Mouse (Mus musculus): ENCODE results near the gene Rbfox3.

The Rbfox3 gene

DNA sequence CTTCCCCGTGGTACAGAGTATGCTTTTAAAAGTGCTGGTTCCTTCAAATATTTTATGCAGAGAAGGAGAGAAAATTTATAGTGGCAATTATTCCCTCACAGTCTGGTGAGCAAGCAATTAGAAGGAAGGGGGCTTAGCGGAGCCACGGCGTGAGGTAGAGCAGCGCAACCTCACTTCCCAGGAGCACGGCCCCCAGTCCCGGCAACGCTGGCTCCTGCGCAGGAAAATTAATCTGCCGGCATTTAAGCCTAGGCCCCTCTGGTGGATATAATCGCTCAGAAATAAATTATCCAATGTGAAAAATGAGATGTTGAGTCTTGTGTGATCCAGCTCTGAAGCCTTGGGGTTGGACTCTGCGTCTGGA lies 422.5 kb downstream of the Rbfox3 start:
- Histone ChIP-seq H3K4me1 (replicated peaks; ENCODE audit: low read depth, low read length) (peaks cover 58% of the 10 kb centered on the region), H3K36me3 (ENCODE audit: insufficient read depth, low read length) (peaks cover 44% of the 10 kb centered on the region), H3K27me3 (ENCODE audit: insufficient read depth, low read length) (peaks cover 11% of the 10 kb centered on the region), H3K4me3 (replicated peaks; ENCODE audit: low read length) (no peak overlapping the region), H3K9me3 (ENCODE audit: low read length) (no peaks in the 10 kb centered on the region)
- TF ChIP-seq POU5F1 (IDR thresholded peaks at IDR 0.05; ENCODE audit: borderline replicate concordance, low read length) (no peak), NANOG (IDR thresholded peaks at IDR 0.05; ENCODE audit: borderline replicate concordance, low read length) (no peak), CTCF (conservative IDR thresholded peaks at IDR 0.05; ENCODE audit: low read length) (no peak)

DNA sequence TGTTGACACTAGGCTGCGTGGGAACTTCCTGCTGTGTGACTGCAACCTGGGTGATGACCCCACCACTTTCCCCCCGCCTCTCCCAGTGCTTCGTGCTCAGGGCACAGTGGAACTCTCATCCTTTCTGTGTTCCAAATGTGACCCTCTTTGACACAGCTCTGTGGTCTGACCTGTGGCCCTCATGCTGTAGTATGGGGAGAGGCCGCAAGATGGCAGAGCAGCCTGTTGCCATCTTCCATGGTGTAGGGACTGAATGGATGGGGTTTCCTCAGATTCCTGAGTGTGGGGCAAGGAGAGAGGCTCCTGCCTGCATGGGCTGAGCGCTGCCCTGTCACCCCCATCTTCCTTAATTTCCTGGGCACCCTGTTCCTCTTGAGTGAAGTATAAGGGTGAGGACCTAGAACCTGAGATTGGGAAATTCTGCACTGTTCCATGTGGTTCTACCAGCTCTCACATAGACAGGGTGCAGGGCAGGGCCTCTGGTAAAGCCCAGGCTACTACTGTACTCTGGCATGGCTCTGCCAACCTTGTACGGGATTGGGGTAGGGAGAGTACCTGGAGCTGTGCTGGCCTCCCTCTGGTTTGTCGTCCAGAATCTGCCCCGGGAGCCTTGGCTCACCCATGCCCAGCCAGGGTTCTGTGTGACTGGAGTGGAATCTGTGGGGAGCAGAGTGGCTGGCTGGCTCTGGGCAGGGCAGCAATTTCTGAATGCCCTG lies 423.0 kb downstream of the Rbfox3 start:
- H3K4me1 ChIP-seq (replicated peaks; ENCODE audit: low read depth, low read length), result peaks cover 64% of the 10 kb centered on the region
- peaks cover 11% of the 10 kb centered on the region for H3K27me3 ChIP-seq (ENCODE audit: insufficient read depth, low read length)
- H3K4me3 ChIP-seq (replicated peaks; ENCODE audit: low read length), result no peak overlapping the region
- peaks cover 49% of the 10 kb centered on the region for H3K36me3 ChIP-seq (ENCODE audit: insufficient read depth, low read length)
- H3K9me3 ChIP-seq (ENCODE audit: low read length), result no peaks in the 10 kb centered on the region
- TF ChIP-seq NANOG (IDR thresholded peaks at IDR 0.05; ENCODE audit: borderline replicate concordance, low read length) (no peak), CTCF (conservative IDR thresholded peaks at IDR 0.05; ENCODE audit: low read length) (peak; percentile 31)

DNA sequence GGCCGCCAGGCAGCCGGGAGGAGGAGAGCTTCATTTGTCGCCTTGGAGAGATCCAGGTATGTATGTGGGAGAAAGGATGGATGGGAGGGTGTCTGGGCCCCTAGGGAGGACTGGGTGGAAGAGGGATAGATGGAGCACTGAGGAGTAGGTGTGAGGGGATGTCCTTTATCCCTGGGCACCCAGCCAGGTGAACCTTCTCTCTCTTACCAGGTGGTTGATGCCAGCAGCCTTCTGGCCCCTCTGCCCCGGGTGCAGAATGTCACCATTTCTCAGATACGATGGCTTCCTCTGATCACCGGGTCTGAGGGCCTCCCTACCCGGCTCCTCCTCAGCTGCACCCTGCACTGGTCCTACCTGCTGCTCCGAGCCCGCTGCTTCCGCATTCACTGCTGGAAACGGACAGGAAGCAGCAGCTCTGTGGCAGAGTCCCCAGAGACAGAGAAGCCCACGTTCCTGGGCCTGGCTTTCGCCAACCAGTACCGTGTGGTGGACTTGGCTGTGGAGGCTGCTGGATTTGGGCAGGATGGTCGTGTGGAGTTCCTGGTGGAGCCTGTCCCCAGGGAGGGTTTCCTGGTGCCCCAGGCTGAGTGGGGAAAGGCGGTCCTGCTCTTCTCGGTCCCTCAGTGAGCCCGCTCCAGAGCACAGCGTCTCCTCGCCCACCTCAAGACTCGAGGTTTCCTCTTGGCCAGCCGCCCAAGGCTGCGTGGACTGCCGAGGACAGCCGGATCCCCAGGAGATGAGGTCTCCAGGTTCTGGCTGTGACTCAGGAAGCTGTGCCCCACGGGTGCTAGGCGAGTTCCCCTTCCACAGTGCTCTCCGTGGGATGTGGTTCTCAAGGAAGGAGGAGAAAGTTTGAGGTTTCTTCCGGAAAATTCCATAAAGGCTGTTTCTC lies 424.3 kb downstream of the Rbfox3 start:
- H3K27me3 ChIP-seq (ENCODE audit: insufficient read depth, low read length), result peaks cover 11% of the 10 kb centered on the region
- H3K36me3 ChIP-seq (ENCODE audit: insufficient read depth, low read length), result peaks cover 61% of the 10 kb centered on the region
- H3K4me1 ChIP-seq (replicated peaks; ENCODE audit: low read depth, low read length), result peaks cover 74% of the 10 kb centered on the region
- H3K9me3 ChIP-seq (ENCODE audit: low read length), result no peaks in the 10 kb centered on the region
- no peak for TF ChIP-seq NANOG (IDR thresholded peaks at IDR 0.05; ENCODE audit: borderline replicate concordance, low read length)
- TF ChIP-seq POU5F1 (IDR thresholded peaks at IDR 0.05; ENCODE audit: borderline replicate concordance, low read length), result no peak
- no peak for TF ChIP-seq CTCF (conservative IDR thresholded peaks at IDR 0.05; ENCODE audit: low read length)
- no peak overlapping the region for H3K4me3 ChIP-seq (replicated peaks; ENCODE audit: low read length)

GRCm38 (mm10) chr11:118486281-118486680 lies 425.1 kb downstream of the Rbfox3 start:
- Histone ChIP-seq H3K36me3 (ENCODE audit: insufficient read depth, low read length) (peaks cover 70% of the 10 kb centered on the region), H3K9me3 (ENCODE audit: low read length) (no peaks in the 10 kb centered on the region), H3K4me1 (replicated peaks; ENCODE audit: low read depth, low read length) (peaks cover 73% of the 10 kb centered on the region), H3K4me3 (replicated peaks; ENCODE audit: low read length) (no peak overlapping the region), H3K27me3 (ENCODE audit: insufficient read depth, low read length) (peaks cover 11% of the 10 kb centered on the region)
- TF ChIP-seq NANOG (IDR thresholded peaks at IDR 0.05; ENCODE audit: borderline replicate concordance, low read length), result no peak
- no peak for TF ChIP-seq POU5F1 (IDR thresholded peaks at IDR 0.05; ENCODE audit: borderline replicate concordance, low read length)
- no peak for TF ChIP-seq CTCF (conservative IDR thresholded peaks at IDR 0.05; ENCODE audit: low read length)

DNA sequence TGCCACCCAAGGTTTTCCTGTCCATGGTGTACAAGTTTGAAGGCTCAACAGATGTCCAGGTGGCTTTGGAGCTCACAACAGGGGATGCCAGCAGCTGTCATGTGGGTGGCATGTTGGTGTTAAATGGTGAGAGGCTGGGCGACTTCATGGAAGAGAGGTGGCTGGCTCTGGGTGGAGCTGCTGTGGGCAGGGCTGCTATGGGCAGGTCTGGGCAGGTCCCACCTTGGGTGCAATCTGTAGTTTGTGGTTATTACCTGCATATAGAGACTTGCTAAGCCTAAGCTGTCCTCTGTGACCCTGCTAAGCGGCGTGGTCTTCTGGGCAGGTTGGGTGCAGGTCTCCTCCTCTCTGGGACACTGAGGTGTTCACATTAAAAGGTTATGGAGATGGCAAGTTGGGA lies 425.6 kb downstream of the Rbfox3 start:
- H3K36me3 ChIP-seq (ENCODE audit: insufficient read depth, low read length), result peaks cover 75% of the 10 kb centered on the region
- H3K9me3 ChIP-seq (ENCODE audit: low read length), result no peaks in the 10 kb centered on the region
- H3K4me3 ChIP-seq (replicated peaks; ENCODE audit: low read length), result no peak overlapping the region
- H3K4me1 ChIP-seq (replicated peaks; ENCODE audit: low read depth, low read length), result peaks cover 70% of the 10 kb centered on the region
- peaks cover 11% of the 10 kb centered on the region for H3K27me3 ChIP-seq (ENCODE audit: insufficient read depth, low read length)
- TF ChIP-seq POU5F1 (IDR thresholded peaks at IDR 0.05; ENCODE audit: borderline replicate concordance, low read length) (no peak), NANOG (IDR thresholded peaks at IDR 0.05; ENCODE audit: borderline replicate concordance, low read length) (no peak), CTCF (conservative IDR thresholded peaks at IDR 0.05; ENCODE audit: low read length) (no peak)

DNA sequence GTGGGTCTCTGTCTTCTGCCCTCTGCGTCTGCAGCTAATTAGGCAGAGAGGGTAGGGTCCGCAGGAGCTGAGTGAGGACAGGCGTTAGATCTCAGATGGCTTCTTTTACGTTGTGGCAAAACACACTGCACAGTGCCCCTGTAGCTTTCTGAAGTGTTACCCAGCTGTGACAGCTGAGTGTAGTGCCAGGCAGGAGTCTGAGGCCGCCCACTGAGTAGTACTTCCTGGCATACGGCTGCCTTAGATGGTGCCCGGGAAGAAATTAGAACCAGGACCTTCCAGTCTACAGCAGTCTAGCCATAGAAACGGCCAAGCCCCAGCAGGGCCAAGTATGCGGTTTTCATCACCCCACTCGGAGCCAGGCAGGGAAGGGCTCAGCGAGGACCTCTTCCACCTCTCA lies 426.1 kb downstream of the Rbfox3 start:
- no peaks in the 10 kb centered on the region for H3K9me3 ChIP-seq (ENCODE audit: low read length)
- peaks cover 66% of the 10 kb centered on the region for H3K4me1 ChIP-seq (replicated peaks; ENCODE audit: low read depth, low read length)
- TF ChIP-seq CTCF (conservative IDR thresholded peaks at IDR 0.05; ENCODE audit: low read length) (no peak), POU5F1 (IDR thresholded peaks at IDR 0.05; ENCODE audit: borderline replicate concordance, low read length) (no peak), NANOG (IDR thresholded peaks at IDR 0.05; ENCODE audit: borderline replicate concordance, low read length) (no peak)
- peaks cover 7% of the 10 kb centered on the region for H3K27me3 ChIP-seq (ENCODE audit: insufficient read depth, low read length)
- no peak overlapping the region for H3K4me3 ChIP-seq (replicated peaks; ENCODE audit: low read length)
- peaks cover 78% of the 10 kb centered on the region for H3K36me3 ChIP-seq (ENCODE audit: insufficient read depth, low read length)

GRCm38 (mm10) chr11:118484169-118484568 lies 427.2 kb downstream of the Rbfox3 start:
- Histone ChIP-seq H3K27me3 (ENCODE audit: insufficient read depth, low read length) (0 out of 2 replicates have a peak, but pooled peaks cover 1% of the 10 kb centered on the region), H3K4me3 (replicated peaks; ENCODE audit: low read length) (no peak overlapping the region), H3K9me3 (ENCODE audit: low read length) (no peaks in the 10 kb centered on the region), H3K4me1 (replicated peaks; ENCODE audit: low read depth, low read length) (peaks cover 65% of the 10 kb centered on the region), H3K36me3 (ENCODE audit: insufficient read depth, low read length) (peaks cover 88% of the 10 kb centered on the region)
- no peak for TF ChIP-seq CTCF (conservative IDR thresholded peaks at IDR 0.05; ENCODE audit: low read length)
- no peak for TF ChIP-seq POU5F1 (IDR thresholded peaks at IDR 0.05; ENCODE audit: borderline replicate concordance, low read length)
- no peak for TF ChIP-seq NANOG (IDR thresholded peaks at IDR 0.05; ENCODE audit: borderline replicate concordance, low read length)

GRCm38 (mm10) chr11:118481751-118482150 lies 429.6 kb downstream of the Rbfox3 start:
- 0 out of 2 replicates have a peak, but pooled peaks cover 3% of the 10 kb centered on the region for H3K27me3 ChIP-seq (ENCODE audit: insufficient read depth, low read length)
- H3K9me3 ChIP-seq (ENCODE audit: low read length), result no peaks in the 10 kb centered on the region
- peaks cover 61% of the 10 kb centered on the region for H3K4me1 ChIP-seq (replicated peaks; ENCODE audit: low read depth, low read length)

More at GRCm38 (mm10) chr11:118481751-118482150, 429.6 kb downstream of the Rbfox3 start:
- TF ChIP-seq POU5F1 (IDR thresholded peaks at IDR 0.05; ENCODE audit: borderline replicate concordance, low read length) (no peak), CTCF (conservative IDR thresholded peaks at IDR 0.05; ENCODE audit: low read length) (no peak), NANOG (IDR thresholded peaks at IDR 0.05; ENCODE audit: borderline replicate concordance, low read length) (no peak)
- H3K4me3 ChIP-seq (replicated peaks; ENCODE audit: low read length), result no peak overlapping the region
- peaks cover 80% of the 10 kb centered on the region for H3K36me3 ChIP-seq (ENCODE audit: insufficient read depth, low read length)
